Mouse (Mus musculus) kidney, adult 2 months (tissue): Measurements from ENCODE around the gene Dspp.

ENCODE experiments used
- CTCF ChIP-seq: fragments of 200-500 bp; conservative IDR thresholded peaks from 2 replicates; pipeline ENCODE4 v1.5.1; 2011; ENCODE audit warnings: low read depth, mild to moderate bottlenecking, control low read depth, low read length, moderate library complexity, mixed read lengths; ENCODE audit not compliant: insufficient read depth, insufficient read length
- POLR2A ChIP-seq: fragments of 200-500 bp; IDR thresholded peaks from one replicate; pipeline ENCODE4 v1.6.1; 2011; ENCODE audit warnings: low read depth, low read length, control low read depth

GRCm38 (mm10) chr5:104158332-104159052, 12.0 kb upstream of the Dspp start:
- no peak for TF ChIP-seq CTCF
- TF ChIP-seq POLR2A: no peak
